Mouse (Mus musculus): Measurements from ENCODE around the gene BC055324. TPM values are rescaled to one million over a fixed set of nuclear protein-coding genes. Genes with fewer than 3 reads are reported as not detected.

The BC055324 gene
- polyA plus RNA-seq, 1 experiment from 2014 or later = 3.6 TPM

GRCm38 (mm10) chr1:163975088-163975487, 19.5 kb downstream of the BC055324 start:
- H3K9me3 ChIP-seq (ENCODE audit: control insufficient read depth, low read length) = no peaks in the 10 kb centered on the region
- no peak overlapping the region for H3K27ac ChIP-seq (ENCODE audit: low read depth, low read length)
- H3K27me3 ChIP-seq (ENCODE audit: control insufficient read depth, insufficient read depth, low read length) = no peaks in the 10 kb centered on the region
- H3K4me1 ChIP-seq (ENCODE audit: control insufficient read depth, insufficient read depth, low read length) = no peaks in the 10 kb centered on the region
- H3K9ac ChIP-seq (replicated peaks; ENCODE audit: low read depth, low read length) = no peak overlapping the region
- no peak overlapping the region for H3K4me3 ChIP-seq (ENCODE audit: low read depth, low read length)
- H3K36me3 ChIP-seq (ENCODE audit: control insufficient read depth, insufficient read depth, low read length) = no peaks in the 10 kb centered on the region
- ATAC-seq (ENCODE audit: low read depth) = no peak
- H3K4me2 ChIP-seq (ENCODE audit: low read depth, low read length) = no peak overlapping the region
- WGBS = 97% methylated on average over 2 of the region's 2 CpGs

GRCm38 (mm10) chr1:163974471-163974870, 20.1 kb downstream of the BC055324 start:
- Histone ChIP-seq H3K27me3 (ENCODE audit: control insufficient read depth, insufficient read depth, low read length) (no peaks in the 10 kb centered on the region), H3K9me3 (ENCODE audit: control insufficient read depth, low read length) (no peaks in the 10 kb centered on the region), H3K27ac (ENCODE audit: low read depth, low read length) (no peak overlapping the region), H3K36me3 (ENCODE audit: control insufficient read depth, insufficient read depth, low read length) (no peaks in the 10 kb centered on the region), H3K9ac (replicated peaks; ENCODE audit: low read depth, low read length) (no peak overlapping the region), H3K4me2 (ENCODE audit: low read depth, low read length) (no peak overlapping the region), H3K4me3 (ENCODE audit: low read depth, low read length) (no peak overlapping the region), H3K4me1 (ENCODE audit: control insufficient read depth, insufficient read depth, low read length) (no peaks in the 10 kb centered on the region)
- ATAC-seq (ENCODE audit: low read depth) = no peak
- 90% methylated on average over 1 of the region's 1 CpGs for WGBS

GRCm38 (mm10) chr1:163964008-163964689, 30.4 kb downstream of the BC055324 start:
- no peaks in the 10 kb centered on the region for H3K9me3 ChIP-seq (ENCODE audit: control insufficient read depth, low read length)
- peaks cover 8% of the 10 kb centered on the region for H3K36me3 ChIP-seq (ENCODE audit: control insufficient read depth, insufficient read depth, low read length)
- H3K27me3 ChIP-seq (ENCODE audit: control insufficient read depth, insufficient read depth, low read length) = no peaks in the 10 kb centered on the region
- no peak overlapping the region for H3K4me2 ChIP-seq (ENCODE audit: low read depth, low read length)
- no peak overlapping the region for H3K4me3 ChIP-seq (ENCODE audit: low read depth, low read length)
- no peaks in the 10 kb centered on the region for H3K4me1 ChIP-seq (ENCODE audit: control insufficient read depth, insufficient read depth, low read length)
- H3K9ac ChIP-seq (replicated peaks; ENCODE audit: low read depth, low read length) = no peak overlapping the region
- H3K27ac ChIP-seq (ENCODE audit: low read depth, low read length) = no peak overlapping the region
- WGBS = 93% methylated on average over 10 of the region's 10 CpGs
- ATAC-seq (ENCODE audit: low read depth) = no peak

DNA sequence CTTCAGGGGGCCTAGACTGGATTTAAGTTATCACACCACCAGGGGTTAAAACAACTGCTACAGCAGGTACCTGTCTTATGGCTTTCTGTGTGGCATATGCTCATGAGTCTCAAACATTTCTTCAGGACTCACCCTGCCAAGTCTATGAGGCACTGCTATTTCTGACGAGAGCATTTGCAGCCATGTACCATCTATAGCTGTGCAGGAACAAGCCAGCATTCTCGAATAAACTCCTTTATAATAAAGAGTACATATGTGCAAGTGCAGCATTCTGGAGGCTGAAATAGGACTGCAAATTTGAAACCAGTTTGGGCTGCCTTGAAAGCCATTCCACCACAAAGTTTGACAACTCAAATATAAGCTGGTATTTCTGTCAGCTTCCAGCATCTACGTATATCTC, 36.6 kb downstream of the BC055324 start:
- Histone ChIP-seq H3K4me3 (ENCODE audit: low read depth, low read length) (no peak overlapping the region), H3K27ac (ENCODE audit: low read depth, low read length) (no peak overlapping the region), H3K9ac (replicated peaks; ENCODE audit: low read depth, low read length) (no peak overlapping the region), H3K9me3 (ENCODE audit: control insufficient read depth, low read length) (no peaks in the 10 kb centered on the region), H3K4me2 (ENCODE audit: low read depth, low read length) (no peak overlapping the region), H3K36me3 (ENCODE audit: control insufficient read depth, insufficient read depth, low read length) (peaks cover 24% of the 10 kb centered on the region; the same call in 1 of the 2 replicates), H3K4me1 (ENCODE audit: control insufficient read depth, insufficient read depth, low read length) (no peaks in the 10 kb centered on the region), H3K27me3 (ENCODE audit: control insufficient read depth, insufficient read depth, low read length) (no peaks in the 10 kb centered on the region)
- no peak for ATAC-seq (ENCODE audit: low read depth)
- WGBS = 89% methylated on average over 3 of the region's 3 CpGs

DNA sequence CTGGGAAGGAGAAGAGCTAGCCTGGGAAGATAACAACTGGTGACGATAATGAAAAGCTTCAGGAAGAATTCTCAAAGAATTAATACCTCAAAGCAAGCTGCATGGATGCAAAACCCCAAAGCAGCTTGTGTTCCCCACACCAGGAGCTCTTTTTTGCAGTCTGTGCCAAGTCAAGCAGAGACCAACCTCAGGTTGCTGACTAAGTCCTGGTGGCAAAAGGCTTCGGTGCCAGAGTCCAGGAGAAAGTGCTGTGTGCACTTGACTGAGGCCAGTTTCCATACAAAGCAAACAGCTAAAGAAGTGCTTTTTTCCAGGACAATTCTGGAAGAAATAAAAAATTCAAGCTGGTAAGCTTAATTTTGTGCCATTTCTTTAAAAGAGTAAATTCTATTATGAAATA, 41.2 kb downstream of the BC055324 start:
- peaks cover 54% of the 10 kb centered on the region for H3K36me3 ChIP-seq (ENCODE audit: control insufficient read depth, insufficient read depth, low read length)
- no peak for ATAC-seq (ENCODE audit: low read depth)
- H3K4me1 ChIP-seq (ENCODE audit: control insufficient read depth, insufficient read depth, low read length) = no peaks in the 10 kb centered on the region
- H3K27me3 ChIP-seq (ENCODE audit: control insufficient read depth, insufficient read depth, low read length) = no peaks in the 10 kb centered on the region
- H3K27ac ChIP-seq (ENCODE audit: low read depth, low read length) = no peak overlapping the region
- H3K9me3 ChIP-seq (ENCODE audit: control insufficient read depth, low read length) = no peaks in the 10 kb centered on the region
- H3K4me3 ChIP-seq (ENCODE audit: low read depth, low read length) = no peak overlapping the region
- no peak overlapping the region for H3K4me2 ChIP-seq (ENCODE audit: low read depth, low read length)
- H3K9ac ChIP-seq (replicated peaks; ENCODE audit: low read depth, low read length) = no peak overlapping the region
- WGBS = 95% methylated on average over 2 of the region's 2 CpGs

GRCm38 (mm10) chr1:163942056-163942455, 52.5 kb downstream of the BC055324 start:
- no peak overlapping the region for H3K27ac ChIP-seq (ENCODE audit: low read depth, low read length)
- H3K4me3 ChIP-seq (ENCODE audit: low read depth, low read length) = no peak overlapping the region
- no peaks in the 10 kb centered on the region for H3K4me1 ChIP-seq (ENCODE audit: control insufficient read depth, insufficient read depth, low read length)
- H3K4me2 ChIP-seq (ENCODE audit: low read depth, low read length) = no peak overlapping the region
- ATAC-seq (ENCODE audit: low read depth) = no peak
- 77% methylated on average over 6 of the region's 6 CpGs for WGBS
- H3K9ac ChIP-seq (replicated peaks; ENCODE audit: low read depth, low read length) = no peak overlapping the region
- no peaks in the 10 kb centered on the region for H3K9me3 ChIP-seq (ENCODE audit: control insufficient read depth, low read length)
- no peaks in the 10 kb centered on the region for H3K27me3 ChIP-seq (ENCODE audit: control insufficient read depth, insufficient read depth, low read length)
- peaks cover 64% of the 10 kb centered on the region for H3K36me3 ChIP-seq (ENCODE audit: control insufficient read depth, insufficient read depth, low read length)

GRCm38 (mm10) chr1:163934591-163934990, 60.0 kb downstream of the BC055324 start:
- ATAC-seq (ENCODE audit: low read depth) = no peak
- Histone ChIP-seq H3K27ac (ENCODE audit: low read depth, low read length) (no peak overlapping the region), H3K4me2 (ENCODE audit: low read depth, low read length) (no peak overlapping the region), H3K9me3 (ENCODE audit: control insufficient read depth, low read length) (no peaks in the 10 kb centered on the region), H3K4me1 (ENCODE audit: control insufficient read depth, insufficient read depth, low read length) (peaks cover 10% of the 10 kb centered on the region), H3K4me3 (ENCODE audit: low read depth, low read length) (no peak overlapping the region), H3K36me3 (ENCODE audit: control insufficient read depth, insufficient read depth, low read length) (peaks cover 40% of the 10 kb centered on the region), H3K27me3 (ENCODE audit: control insufficient read depth, insufficient read depth, low read length) (no peaks in the 10 kb centered on the region), H3K9ac (replicated peaks; ENCODE audit: low read depth, low read length) (no peak overlapping the region)
- WGBS = 94% methylated on average over 2 of the region's 2 CpGs

DNA sequence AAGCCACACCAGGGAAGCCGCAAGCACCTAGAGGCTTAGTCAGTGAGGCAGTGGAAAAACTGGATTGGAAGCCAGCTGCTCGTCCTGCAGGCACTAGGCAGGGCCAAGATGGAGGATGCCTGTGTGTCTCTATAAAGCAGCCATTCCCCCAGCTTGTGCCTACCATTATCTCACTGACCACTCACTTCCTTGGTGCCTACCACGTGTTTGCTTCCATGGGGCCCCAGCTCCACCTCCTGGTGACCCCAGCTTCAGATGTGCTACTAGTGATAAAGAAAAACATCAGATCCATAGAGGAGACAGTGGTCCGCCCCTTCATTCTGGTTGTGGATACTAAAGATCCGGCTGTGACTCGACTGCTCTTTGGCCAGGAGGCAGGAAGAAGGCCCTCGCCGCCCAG, 62.8 kb downstream of the BC055324 start:
- Histone ChIP-seq H3K9ac (replicated peaks; ENCODE audit: low read depth, low read length) (no peak overlapping the region), H3K4me1 (ENCODE audit: control insufficient read depth, insufficient read depth, low read length) (peaks cover 13% of the 10 kb centered on the region), H3K36me3 (ENCODE audit: control insufficient read depth, insufficient read depth, low read length) (peaks cover 23% of the 10 kb centered on the region), H3K27me3 (ENCODE audit: control insufficient read depth, insufficient read depth, low read length) (no peaks in the 10 kb centered on the region), H3K27ac (ENCODE audit: low read depth, low read length) (no peak overlapping the region), H3K9me3 (ENCODE audit: control insufficient read depth, low read length) (no peaks in the 10 kb centered on the region), H3K4me3 (ENCODE audit: low read depth, low read length) (no peak overlapping the region), H3K4me2 (ENCODE audit: low read depth, low read length) (no peak overlapping the region)
- WGBS = 86% methylated on average over 8 of the region's 8 CpGs
- ATAC-seq (ENCODE audit: low read depth) = no peak

DNA sequence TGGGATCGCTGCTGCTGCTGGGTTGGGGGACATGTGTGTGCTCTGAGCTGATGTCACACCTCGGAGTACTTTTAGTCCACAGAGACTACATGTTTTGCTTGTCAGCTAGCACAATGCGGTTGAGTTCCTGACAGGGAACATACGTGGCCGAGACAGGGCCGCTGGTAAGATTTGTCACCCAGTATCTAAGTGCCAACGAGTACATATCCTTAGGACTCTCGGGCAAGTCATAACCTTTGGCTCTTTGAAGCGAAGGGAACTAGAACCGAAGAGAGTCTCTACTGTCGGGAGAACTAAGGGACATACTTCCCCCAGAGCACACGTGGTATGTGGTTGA, 64.2 kb downstream of the BC055324 start:
- 3% methylated on average over 12 of the region's 12 CpGs for WGBS
- Histone ChIP-seq H3K4me1 (ENCODE audit: control insufficient read depth, insufficient read depth, low read length) (peaks cover 13% of the 10 kb centered on the region), H3K9ac (replicated peaks; ENCODE audit: low read depth, low read length) (peak overlapping the region; percentile 70), H3K27ac (ENCODE audit: low read depth, low read length) (no peak overlapping the region; the same call in 1 of the 2 replicates), H3K4me3 (ENCODE audit: low read depth, low read length) (peak overlapping the region; percentile 67), H3K27me3 (ENCODE audit: control insufficient read depth, insufficient read depth, low read length) (no peaks in the 10 kb centered on the region), H3K4me2 (ENCODE audit: low read depth, low read length) (peak overlapping the region; percentile 79), H3K9me3 (ENCODE audit: control insufficient read depth, low read length) (no peaks in the 10 kb centered on the region), H3K36me3 (ENCODE audit: control insufficient read depth, insufficient read depth, low read length) (peaks cover 14% of the 10 kb centered on the region)
- ATAC-seq (ENCODE audit: low read depth) = no peak; the same call in 1 of the 2 replicates
